Mouse (Mus musculus): ENCODE data around the gene Tdg. TPM values are rescaled to one million over a fixed set of nuclear protein-coding genes. Genes with fewer than 3 reads are reported as not detected.

Gene Tdg
- total RNA-seq, 2 experiments from 2014 or later, result 76.4 to 102 TPM

Other genes with a start within 250 kb of the Tdg start
- not detected in 2 replicates for gene Gm1553, start 137.2 kb upstream of the Tdg start, total RNA-seq (2014; fragmentation: Nextera tagmentation)
- gene Gm1553, start 137.2 kb upstream of the Tdg start, total RNA-seq (2017), result not detected in 2 replicates
- 67.2 and 73.5 TPM in 2 replicates for gene 1190007I07Rik, start 6.6 kb upstream of the Tdg start, total RNA-seq (2014; fragmentation: Nextera tagmentation)
- gene 1190007I07Rik, start 6.6 kb upstream of the Tdg start, total RNA-seq (2017), result 75.8 and 104 TPM in 2 replicates
- 1.6 TPM in 1 of 2 replicates, not detected in the other for gene Glt8d2, start 60.8 kb downstream of the Tdg start, total RNA-seq (2014; fragmentation: Nextera tagmentation)
- 1.8 and 2.5 TPM in 2 replicates for gene Glt8d2, start 60.8 kb downstream of the Tdg start, total RNA-seq (2017)
- gene Hcfc2, start 66.3 kb downstream of the Tdg start, total RNA-seq (2014; fragmentation: Nextera tagmentation), result 14.8 and 31.5 TPM in 2 replicates
- 19.6 and 22.1 TPM in 2 replicates for gene Hcfc2, start 66.3 kb downstream of the Tdg start, total RNA-seq (2017)
- gene Nfyb, start 134.3 kb downstream of the Tdg start, total RNA-seq (2014; fragmentation: Nextera tagmentation), result 27.2 and 41.6 TPM in 2 replicates
- gene Nfyb, start 134.3 kb downstream of the Tdg start, total RNA-seq (2017), result 68.1 and 75.2 TPM in 2 replicates
- 59.2 and 69.7 TPM in 2 replicates for gene Txnrd1, start 204.1 kb downstream of the Tdg start, total RNA-seq (2014; fragmentation: Nextera tagmentation)
- 85.1 and 91.5 TPM in 2 replicates for gene Txnrd1, start 204.1 kb downstream of the Tdg start, total RNA-seq (2017)
- gene Eid3, start 236.8 kb downstream of the Tdg start, total RNA-seq (2014; fragmentation: Nextera tagmentation), result 2.5 and 3.7 TPM in 2 replicates
- 2.2 and 2.6 TPM in 2 replicates for gene Eid3, start 236.8 kb downstream of the Tdg start, total RNA-seq (2017)

All from granulocyte monocyte progenitor cell, adult 5-6 weeks (primary cell).